Mouse (Mus musculus) intestine, postnatal 0 days (tissue): Measurements from ENCODE around the gene Gm45015. TPM values are rescaled to one million over a fixed set of nuclear protein-coding genes. Genes with fewer than 3 reads are reported as not detected.

Experiments
- ATAC-seq: fragments of 200-750 bp; cut with Nextera tagmentation; 2 replicates; pipeline ENCODE4 v1.8.0; 2017; ENCODE audit warnings: mild to moderate bottlenecking, moderate TSS enrichment, moderate library complexity
- H3K27ac ChIP-seq: fragments of 300-500 bp; sonication (generic); 2 replicates; pipeline ENCODE4 v1.5.1; 2014; ENCODE audit warnings: mild to moderate bottlenecking, low read depth, low read length, moderate library complexity
- H3K27me3 ChIP-seq: fragments of 300-500 bp; sonication (generic); replicated peaks from 2 replicates; pipeline ENCODE4 v1.6.1; 2014; ENCODE audit warnings: low read length, mixed read lengths; ENCODE audit not compliant: control insufficient read depth, insufficient read depth
- H3K36me3 ChIP-seq: fragments of 300-500 bp; sonication (generic); 2 replicates; pipeline ENCODE4 v1.6.1; 2014; ENCODE audit warnings: mild to moderate bottlenecking, moderate library complexity; ENCODE audit not compliant: control insufficient read depth, insufficient read depth
- H3K4me1 ChIP-seq: fragments of 300-500 bp; sonication (generic); replicated peaks from 2 replicates; pipeline ENCODE4 v1.6.1; 2014; ENCODE audit warnings: antibody characterized with exemption, low read length, mixed read lengths; ENCODE audit not compliant: control insufficient read depth, insufficient read depth
- H3K4me2 ChIP-seq: fragments of 300-500 bp; sonication (generic); replicated peaks from 2 replicates; pipeline ENCODE4 v1.6.1; 2014; ENCODE audit warnings: low read depth, mild to moderate bottlenecking, moderate library complexity
- H3K4me3 ChIP-seq: fragments of 300-500 bp; sonication (generic); 2 replicates; pipeline ENCODE4 v1.5.1; 2014; ENCODE audit warnings: low read depth, low read length
- H3K9ac ChIP-seq: fragments of 300-500 bp; sonication (generic); 2 replicates; pipeline ENCODE4 v1.6.1; 2014; ENCODE audit warnings: mild to moderate bottlenecking, low read depth, low read length
- H3K9me3 ChIP-seq: fragments of 300-500 bp; sonication (generic); 2 replicates; pipeline ENCODE4 v1.6.1; 2016; ENCODE audit warnings: mixed run types; ENCODE audit not compliant: control insufficient read depth
- CTCF ChIP-seq: sonication (generic); IDR thresholded peaks from 2 replicates; pipeline ENCODE4 v1.5.1; 2016; ENCODE audit warnings: low read depth, mild to moderate bottlenecking, control low read depth, antibody characterized with exemption, moderate library complexity
- WGBS: fragments of 180-500 bp; shearing (Covaris S2); extraction: QIAGEN DNeasy Blood & Tissue Kit; methylation state at CpG from one replicate; pipeline ENCODE4 v1.1.7; 2014; 5-methylcytosine and 5-hydroxymethylcytosine counted together
- polyA plus RNA-seq: library from polyadenylated mRNA; unstranded; fragments of >200 nt; fragmentation: Nextera tagmentation; extraction: Ambion mirVana; gene quantifications from 2 replicates; pipeline ENCODE4 v1.2.1, GENCODE M21; 2015

Gene Gm45015
- not detected in 2 replicates for polyA plus RNA-seq

DNA sequence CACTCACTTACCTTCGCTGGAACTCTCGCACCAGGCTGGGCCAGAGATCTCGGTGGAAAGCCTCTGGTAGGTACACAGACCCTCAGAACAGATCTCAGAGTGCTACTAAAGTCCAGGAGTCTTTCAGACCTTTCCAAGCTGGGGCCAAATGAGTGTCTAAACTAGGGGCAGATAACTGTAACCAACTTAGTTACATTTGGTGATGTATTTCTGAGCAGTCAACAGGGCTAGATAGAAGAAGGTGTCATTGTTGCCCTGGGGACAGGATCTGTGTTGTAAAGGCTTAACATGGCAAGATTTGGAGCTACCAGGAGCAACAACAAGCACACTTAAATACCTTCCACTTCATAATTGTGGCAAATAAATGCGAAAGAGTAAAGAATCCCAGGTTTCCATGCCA lies at the start of gene Gm45015:
TSS of gene Gm45015 (minus strand) at position 101 of the 400 bp plus-strand sequence.
- H3K9me3 ChIP-seq, result no peaks in the 10 kb centered on the region
- 83% methylated on average over 4 of the region's 4 CpGs for WGBS
- no peaks in the 10 kb centered on the region for H3K36me3 ChIP-seq
- no peaks in the 10 kb centered on the region for H3K4me1 ChIP-seq
- TF ChIP-seq CTCF, result no peak
- H3K27me3 ChIP-seq, result no peaks in the 10 kb centered on the region
- ATAC-seq, result no peak
- H3K9ac ChIP-seq, result no peak within 1 kb of the TSS
- H3K4me3 ChIP-seq, result no peak within 1 kb of the TSS
- no peak within 1 kb of the TSS for H3K27ac ChIP-seq
- H3K4me2 ChIP-seq, result no peak within 1 kb of the TSS

GRCm38 (mm10) chrX:73384924-73385323 lies 48.3 kb upstream of the Gm45015 start:
- Histone ChIP-seq H3K27ac (no peak overlapping the region), H3K36me3 (no peaks in the 10 kb centered on the region), H3K4me1 (no peaks in the 10 kb centered on the region), H3K9me3 (no peaks in the 10 kb centered on the region), H3K4me2 (no peak overlapping the region), H3K9ac (no peak overlapping the region), H3K27me3 (no peaks in the 10 kb centered on the region), H3K4me3 (no peak overlapping the region)
- ATAC-seq, result no peak
- WGBS, result 24% methylated on average over 1 of the region's 1 CpGs
- TF ChIP-seq CTCF, result no peak

DNA sequence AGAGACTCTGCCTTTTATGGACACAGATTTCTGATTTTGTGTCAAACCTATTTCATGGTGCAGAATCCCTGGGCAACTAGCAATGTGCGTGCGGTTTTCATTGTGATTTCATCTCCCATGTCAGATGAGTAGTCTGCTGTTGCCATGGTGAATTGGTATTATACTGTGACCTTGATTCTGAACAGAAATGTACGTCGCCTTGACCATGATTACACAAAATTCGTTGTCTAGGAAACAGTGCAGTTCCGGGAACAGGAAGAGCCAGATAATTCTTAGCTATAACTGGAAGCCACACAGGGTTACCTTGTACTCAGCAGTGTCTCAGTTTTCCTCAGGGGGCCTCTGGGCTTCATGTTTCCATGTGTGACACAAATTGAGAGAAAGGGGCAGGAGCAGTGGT lies 47.8 kb upstream of the Gm45015 start:
- Histone ChIP-seq H3K27ac (no peak overlapping the region), H3K36me3 (no peaks in the 10 kb centered on the region), H3K9me3 (no peaks in the 10 kb centered on the region), H3K4me1 (no peaks in the 10 kb centered on the region), H3K4me3 (no peak overlapping the region), H3K4me2 (no peak overlapping the region), H3K27me3 (no peaks in the 10 kb centered on the region), H3K9ac (no peak overlapping the region)
- TF ChIP-seq CTCF, result no peak
- no peak for ATAC-seq
- 61% methylated on average over 6 of the region's 6 CpGs for WGBS

- H3K9ac ChIP-seq, result no peak overlapping the region
- H3K4me3 ChIP-seq, result no peak overlapping the region
- H3K4me2 ChIP-seq, result no peak overlapping the region
- TF ChIP-seq CTCF, result no peak
- no peak for ATAC-seq
- no peaks in the 10 kb centered on the region for H3K36me3 ChIP-seq
- no peaks in the 10 kb centered on the region for H3K9me3 ChIP-seq
- H3K27ac ChIP-seq, result no peak overlapping the region
- no peaks in the 10 kb centered on the region for H3K27me3 ChIP-seq
- H3K4me1 ChIP-seq, result no peaks in the 10 kb centered on the region
Observed at GRCm38 (mm10) chrX:73363291-73363690, 26.7 kb upstream of the Gm45015 start.

DNA sequence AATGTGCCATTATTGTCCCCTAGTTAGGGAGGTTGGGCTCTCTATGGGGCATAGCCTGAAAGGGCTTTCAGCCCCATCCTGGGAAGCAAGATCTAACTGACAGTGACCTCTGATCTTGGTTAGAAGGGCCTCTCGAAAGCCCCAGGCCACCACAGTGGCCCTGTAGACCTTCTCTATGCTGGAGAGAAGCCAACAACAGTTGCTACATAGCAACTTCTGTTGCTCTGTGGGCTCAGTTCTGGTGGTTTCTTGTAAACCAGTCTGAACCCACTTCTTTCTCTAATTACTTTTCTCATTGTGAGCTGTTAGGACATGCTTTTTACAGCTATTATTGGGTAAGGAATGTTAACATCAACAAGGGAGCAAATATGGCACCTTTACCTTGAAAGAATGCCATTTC lies 20.1 kb upstream of the Gm45015 start:
- 70% methylated on average over 1 of the region's 1 CpGs for WGBS
- no peaks in the 10 kb centered on the region for H3K27me3 ChIP-seq

GRCm38 (mm10) chrX:73356163-73356562 lies 19.5 kb upstream of the Gm45015 start:
- Histone ChIP-seq H3K4me3 (no peak overlapping the region), H3K4me1 (no peaks in the 10 kb centered on the region), H3K27ac (no peak overlapping the region), H3K9ac (no peak overlapping the region), H3K4me2 (no peak overlapping the region), H3K27me3 (no peaks in the 10 kb centered on the region), H3K36me3 (peaks cover 15% of the 10 kb centered on the region; the same call in 1 of the 2 replicates), H3K9me3 (no peaks in the 10 kb centered on the region)
- ATAC-seq, result no peak
- 93% methylated on average over 2 of the region's 2 CpGs for WGBS
- no peak for TF ChIP-seq CTCF

More for the DNA sequence above, 20.1 kb upstream of the Gm45015 start:
- no peak overlapping the region for H3K27ac ChIP-seq
- no peak overlapping the region for H3K4me3 ChIP-seq
- H3K4me1 ChIP-seq, result no peaks in the 10 kb centered on the region
- no peak for ATAC-seq
- no peak overlapping the region for H3K4me2 ChIP-seq
- TF ChIP-seq CTCF, result no peak
- peaks cover 15% of the 10 kb centered on the region; the same call in 1 of the 2 replicates for H3K36me3 ChIP-seq
- no peak overlapping the region for H3K9ac ChIP-seq
- no peaks in the 10 kb centered on the region for H3K9me3 ChIP-seq

- H3K4me2 ChIP-seq, result no peak overlapping the region
- H3K36me3 ChIP-seq, result no peaks in the 10 kb centered on the region
- H3K4me1 ChIP-seq, result no peaks in the 10 kb centered on the region
- H3K27ac ChIP-seq, result no peak overlapping the region
- no peak overlapping the region for H3K9ac ChIP-seq
- ATAC-seq, result no peak
- no peak for TF ChIP-seq CTCF
- no peak overlapping the region for H3K4me3 ChIP-seq
- H3K9me3 ChIP-seq, result no peaks in the 10 kb centered on the region
- WGBS, result 55% methylated on average over 1 of the region's 1 CpGs
- H3K27me3 ChIP-seq, result no peaks in the 10 kb centered on the region
Observed at GRCm38 (mm10) chrX:73344346-73344745, 7.7 kb upstream of the Gm45015 start.
